Mouse (Mus musculus): ENCODE measurements at regions not wholly inside any gene's neighbourhood (a gene's known extent, or its start where the extent isn't known, plus 50 kb on each side); places are given as distances from the start of the nearest gene placed in this dataset.
"Not testable (repeated sequence)": the region's sequence is repeated elsewhere in the genome, so short reads cannot be mapped to it uniquely, and the experiment has no call there.

DNA sequence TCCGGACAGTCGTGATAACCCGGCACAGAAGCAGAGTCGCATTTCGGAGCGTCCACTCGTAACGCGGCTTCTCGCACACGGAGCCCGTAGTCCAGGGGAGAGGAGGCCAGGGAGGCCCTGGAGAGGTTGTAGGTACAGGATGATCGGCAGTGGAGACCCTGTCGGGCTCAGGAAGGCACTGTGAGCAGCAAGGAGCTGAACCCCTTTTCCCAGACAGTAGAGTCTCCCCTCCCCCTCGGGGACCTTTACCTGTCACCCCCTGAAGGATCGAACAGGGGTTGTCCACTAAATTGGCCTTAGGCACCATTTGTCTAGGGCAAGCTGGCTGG, 135.0 kb upstream of the Alkbh8 start:
- not testable (repeated sequence) for TF ChIP-seq CTCF (IDR thresholded peaks at IDR 0.05; ENCODE audit: control insufficient read depth, insufficient read depth, insufficient read length); CEBPB (IDR thresholded peaks at IDR 0.05; ENCODE audit: low read depth); USF1 (IDR thresholded peaks at IDR 0.05; ENCODE audit: low read depth); MAX (IDR thresholded peaks at IDR 0.05)
